Mouse (Mus musculus) limb, embryonic 12.5 days (tissue): ENCODE results near the gene Vmp1. TPM values are rescaled to one million over a fixed set of nuclear protein-coding genes. Genes with fewer than 3 reads are reported as not detected.

Experiments
- ATAC-seq: fragments of 200-750 bp; cut with Nextera tagmentation; 2 replicates; pipeline ENCODE4 v1.8.0; 2017; ENCODE audit warnings: low read depth, moderate TSS enrichment; ENCODE audit not compliant: insufficient number of reproducible peaks, insufficient read depth, low FRiP score, low TSS enrichment
- H3K27ac ChIP-seq: fragments of 300-500 bp; sonication (generic); 2 replicates; pipeline ENCODE4 v1.5.1; 2016; ENCODE audit warnings: mild to moderate bottlenecking, moderate library complexity
- H3K27me3 ChIP-seq: fragments of 300-500 bp; sonication (generic); 2 replicates; pipeline ENCODE4 v1.6.1; 2016; ENCODE audit warnings: mild to moderate bottlenecking, moderate library complexity
- H3K36me3 ChIP-seq: fragments of 300-500 bp; sonication (generic); 2 replicates; pipeline ENCODE4 v1.6.1; 2016; ENCODE audit warnings: mild to moderate bottlenecking, moderate library complexity
- H3K4me1 ChIP-seq: fragments of 300-500 bp; sonication (generic); replicated peaks from 2 replicates; pipeline ENCODE4 v1.6.1; 2016
- H3K4me2 ChIP-seq: fragments of 300-500 bp; sonication (generic); 2 replicates; pipeline ENCODE4 v1.6.1; 2016; ENCODE audit warnings: mild to moderate bottlenecking, moderate library complexity
- H3K4me3 ChIP-seq: fragments of 300-500 bp; sonication (generic); replicated peaks from 2 replicates; pipeline ENCODE4 v1.5.1; 2016; ENCODE audit warnings: mild to moderate bottlenecking
- H3K9ac ChIP-seq: fragments of 300-500 bp; sonication (generic); replicated peaks from 2 replicates; pipeline ENCODE4 v1.6.1; 2016; ENCODE audit warnings: mild to moderate bottlenecking, moderate library complexity
- H3K9me3 ChIP-seq: fragments of 300-500 bp; sonication (generic); 2 replicates; pipeline ENCODE4 v1.6.1; 2016; ENCODE audit warnings: mild to moderate bottlenecking, moderate library complexity
- WGBS: fragments of 180-500 bp; shearing (Covaris S2); methylation state at CpG from one replicate; pipeline ENCODE4 v1.1.7; 2016; 5-methylcytosine and 5-hydroxymethylcytosine counted together
- polyA plus RNA-seq: library from polyadenylated mRNA; unstranded; fragments of >200 nt; fragmentation: Nextera tagmentation; extraction: Ambion mirVana; gene quantifications from 2 replicates; pipeline ENCODE4 v1.2.1, GENCODE M21; 2016

The Vmp1 gene
- polyA plus RNA-seq, 1 experiment from 2014 or later, result 85.1 TPM

- Histone ChIP-seq H3K9me3 (no peaks in the 10 kb centered on the region), H3K27me3 (no peaks in the 10 kb centered on the region), H3K4me2 (no peak overlapping the region), H3K36me3 (peaks cover 21% of the 10 kb centered on the region), H3K9ac (no peak overlapping the region), H3K4me3 (no peak overlapping the region), H3K27ac (no peak overlapping the region), H3K4me1 (no peaks in the 10 kb centered on the region)
- no peak for ATAC-seq
- 87% methylated on average over 7 of the region's 7 CpGs for WGBS
Observed at GRCm38 (mm10) chr11:86629941-86630340, 53.7 kb downstream of the Vmp1 start.

DNA sequence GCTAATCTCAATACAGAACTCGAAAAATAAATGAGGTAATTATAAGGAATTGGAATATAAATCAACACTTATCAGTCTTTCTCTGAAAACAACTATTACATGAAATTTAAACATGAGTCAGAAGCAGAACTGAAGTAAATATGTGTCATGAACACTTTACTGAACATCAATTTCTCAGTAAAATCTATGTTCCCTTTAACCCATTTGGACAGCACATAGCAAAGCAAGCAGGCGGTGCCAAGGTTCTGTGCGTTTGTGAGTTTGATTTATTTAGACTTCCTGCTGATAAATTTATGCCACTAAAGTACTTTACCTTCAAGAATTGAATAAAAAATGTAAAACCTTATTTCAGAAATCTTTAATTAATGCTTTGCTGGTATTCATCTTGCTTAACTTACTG lies 54.2 kb downstream of the Vmp1 start:
- H3K27ac ChIP-seq, result no peak overlapping the region
- no peak overlapping the region for H3K4me2 ChIP-seq
- H3K9ac ChIP-seq, result no peak overlapping the region
- 88% methylated on average over 3 of the region's 3 CpGs for WGBS
- no peaks in the 10 kb centered on the region for H3K9me3 ChIP-seq
- ATAC-seq, result no peak
- H3K36me3 ChIP-seq, result peaks cover 16% of the 10 kb centered on the region
- no peaks in the 10 kb centered on the region for H3K4me1 ChIP-seq
- no peaks in the 10 kb centered on the region for H3K27me3 ChIP-seq
- H3K4me3 ChIP-seq, result no peak overlapping the region

GRCm38 (mm10) chr11:86628448-86628847 lies 55.2 kb downstream of the Vmp1 start:
- no peaks in the 10 kb centered on the region for H3K27me3 ChIP-seq

GRCm38 (mm10) chr11:86627649-86628048 lies 56.0 kb downstream of the Vmp1 start:
- Histone ChIP-seq H3K27ac (no peak overlapping the region), H3K27me3 (no peaks in the 10 kb centered on the region), H3K4me3 (no peak overlapping the region), H3K4me1 (peaks cover 4% of the 10 kb centered on the region; the same call in 1 of the 2 replicates), H3K9me3 (no peaks in the 10 kb centered on the region), H3K36me3 (peaks cover 11% of the 10 kb centered on the region), H3K4me2 (no peak overlapping the region), H3K9ac (no peak overlapping the region)
- no peak for ATAC-seq

More at GRCm38 (mm10) chr11:86628448-86628847, 55.2 kb downstream of the Vmp1 start:
- Histone ChIP-seq H3K9me3 (no peaks in the 10 kb centered on the region), H3K27ac (no peak overlapping the region), H3K4me3 (no peak overlapping the region), H3K36me3 (peaks cover 14% of the 10 kb centered on the region), H3K4me2 (no peak overlapping the region), H3K4me1 (no peaks in the 10 kb centered on the region), H3K9ac (no peak overlapping the region)
- WGBS, result 78% methylated on average over 2 of the region's 2 CpGs
- ATAC-seq, result no peak

GRCm38 (mm10) chr11:86626714-86627113 lies 56.9 kb downstream of the Vmp1 start:
- Histone ChIP-seq H3K4me2 (no peak overlapping the region), H3K9me3 (no peaks in the 10 kb centered on the region)
- 85% methylated on average over 4 of the region's 4 CpGs for WGBS

GRCm38 (mm10) chr11:86624237-86624941 lies 59.2 kb downstream of the Vmp1 start:
- Histone ChIP-seq H3K4me3 (no peak overlapping the region), H3K27me3 (no peaks in the 10 kb centered on the region), H3K36me3 (peaks cover 6% of the 10 kb centered on the region; the same call in 1 of the 2 replicates), H3K27ac (0 out of 2 replicates have a peak overlapping the region, but pooled peaks have one; percentile 4), H3K9ac (no peak overlapping the region), H3K9me3 (no peaks in the 10 kb centered on the region), H3K4me1 (peaks cover 8% of the 10 kb centered on the region; the same call in 1 of the 2 replicates), H3K4me2 (no peak overlapping the region)
- WGBS, result 69% methylated on average over 5 of the region's 5 CpGs
- no peak for ATAC-seq

More at GRCm38 (mm10) chr11:86626714-86627113, 56.9 kb downstream of the Vmp1 start:
- Histone ChIP-seq H3K36me3 (peaks cover 11% of the 10 kb centered on the region), H3K4me3 (no peak overlapping the region), H3K9ac (no peak overlapping the region), H3K4me1 (peaks cover 8% of the 10 kb centered on the region; the same call in 1 of the 2 replicates), H3K27me3 (no peaks in the 10 kb centered on the region), H3K27ac (no peak overlapping the region)
- ATAC-seq, result no peak

DNA sequence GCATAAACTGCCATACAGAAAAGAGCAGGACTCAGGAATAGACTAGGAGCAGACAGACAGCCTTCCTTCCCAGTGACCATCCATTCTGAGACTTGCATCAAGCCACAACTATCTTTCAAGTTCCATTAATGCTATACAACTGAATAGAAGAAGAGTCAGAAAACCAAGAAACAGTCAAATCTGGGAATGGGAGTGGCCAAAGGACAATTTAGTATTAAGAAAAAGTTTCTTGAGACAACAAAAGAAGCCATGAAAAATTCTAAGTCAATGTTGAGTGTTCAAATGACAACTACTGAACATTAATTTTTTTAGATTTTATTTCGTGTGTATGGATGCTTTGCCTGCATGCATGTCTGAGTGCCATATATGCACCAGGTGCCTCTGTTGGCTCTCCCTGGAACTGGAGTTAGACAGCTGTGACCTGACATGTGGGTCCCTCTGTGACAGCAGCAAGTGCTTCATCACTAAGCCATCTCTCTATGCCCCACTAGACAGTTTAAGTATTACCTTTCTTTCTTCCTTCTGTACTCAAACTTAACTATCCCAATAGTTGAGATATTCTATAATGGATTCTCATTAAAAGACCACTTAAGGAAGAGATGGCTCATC lies 60.1 kb downstream of the Vmp1 start:
- Histone ChIP-seq H3K4me1 (peaks cover 8% of the 10 kb centered on the region; the same call in 1 of the 2 replicates), H3K9ac (no peak overlapping the region), H3K9me3 (no peaks in the 10 kb centered on the region), H3K27me3 (no peaks in the 10 kb centered on the region), H3K4me2 (no peak overlapping the region), H3K36me3 (peaks cover 6% of the 10 kb centered on the region; the same call in 1 of the 2 replicates), H3K27ac (no peak overlapping the region), H3K4me3 (no peak overlapping the region)
- WGBS, result 88% methylated on average over 1 of the region's 1 CpGs
- no peak for ATAC-seq

- Histone ChIP-seq H3K4me1 (peaks cover 8% of the 10 kb centered on the region; the same call in 1 of the 2 replicates), H3K4me2 (no peak overlapping the region), H3K27ac (peak overlapping the region; percentile 47; the same call in 1 of the 2 replicates), H3K36me3 (no peaks in the 10 kb centered on the region), H3K9ac (no peak overlapping the region), H3K9me3 (no peaks in the 10 kb centered on the region), H3K27me3 (no peaks in the 10 kb centered on the region), H3K4me3 (no peak overlapping the region)
- WGBS, result 45% methylated on average over 1 of the region's 1 CpGs
- ATAC-seq, result no peak
Observed at GRCm38 (mm10) chr11:86622191-86622912, 61.3 kb downstream of the Vmp1 start.

GRCm38 (mm10) chr11:86621139-86621538 lies 62.5 kb downstream of the Vmp1 start:
- H3K9ac ChIP-seq, result no peak overlapping the region
- H3K9me3 ChIP-seq, result no peaks in the 10 kb centered on the region
- H3K4me1 ChIP-seq, result peaks cover 8% of the 10 kb centered on the region; the same call in 1 of the 2 replicates
- WGBS, result 97% methylated on average over 13 of the region's 13 CpGs
- H3K4me3 ChIP-seq, result no peak overlapping the region
- H3K4me2 ChIP-seq, result no peak overlapping the region
- H3K27ac ChIP-seq, result no peak overlapping the region
- no peaks in the 10 kb centered on the region for H3K36me3 ChIP-seq
- H3K27me3 ChIP-seq, result no peaks in the 10 kb centered on the region
- ATAC-seq, result no peak

GRCm38 (mm10) chr11:86618548-86619335 lies 64.9 kb downstream of the Vmp1 start:
- WGBS, result 86% methylated on average over 2 of the region's 2 CpGs
- H3K4me1 ChIP-seq, result peaks cover 8% of the 10 kb centered on the region; the same call in 1 of the 2 replicates
- ATAC-seq, result no peak
- H3K9me3 ChIP-seq, result no peaks in the 10 kb centered on the region
- no peak overlapping the region for H3K9ac ChIP-seq
- no peak overlapping the region for H3K27ac ChIP-seq
- peaks cover 6% of the 10 kb centered on the region; the same call in 1 of the 2 replicates for H3K36me3 ChIP-seq
- no peaks in the 10 kb centered on the region for H3K27me3 ChIP-seq
- no peak overlapping the region for H3K4me3 ChIP-seq
- no peak overlapping the region for H3K4me2 ChIP-seq
